Mouse (Mus musculus) megakaryocyte, adult 5-6 weeks (primary cell): ENCODE results near the gene Btbd17. TPM values are rescaled to one million over a fixed set of nuclear protein-coding genes. Genes with fewer than 3 reads are reported as not detected.

Experiments used
- ATAC-seq: 2 replicates; pipeline ENCODE4 v1.8.0; 2016; ENCODE audit warnings: mild to moderate bottlenecking, inconsistent platforms; ENCODE audit not compliant: poor library complexity, severe bottlenecking
- total RNA-seq, 2 experiments: library from RNA; stranded (forward) in 1 of 2; stranded (reverse) in 1 of 2; fragments of 153-499, 151-499 nt in 1 of 2; fragments of 221-1000, 200-1000 nt in 1 of 2; gene quantifications; 2 replicates each; pipeline versions ENCODE4 v1.2.3 to v1.2.4; 2015 to 2017

The Btbd17 gene
- total RNA-seq (2015): not detected in 2 replicates
- not detected in 2 replicates for total RNA-seq (2017)

GRCm38 (mm10) chr11:114795848-114796322 lies at the start of gene Btbd17:
Gene Btbd17, minus strand, starts transcription at chr11:114795945.
- no peak for ATAC-seq

GRCm38 (mm10) chr11:114844464-114845220 lies 48.9 kb upstream of the Btbd17 start:
- no peak for ATAC-seq

- no peak for ATAC-seq
Measured at GRCm38 (mm10) chr11:114843818-114844463, 48.2 kb upstream of the Btbd17 start.

- ATAC-seq: no peak
Measured at GRCm38 (mm10) chr11:114833166-114833565, 37.4 kb upstream of the Btbd17 start.

GRCm38 (mm10) chr11:114830433-114830773 lies 34.7 kb upstream of the Btbd17 start:
- peak; percentile 24; the same call in 1 of the 2 replicates for ATAC-seq

GRCm38 (mm10) chr11:114829499-114830432 lies 34.0 kb upstream of the Btbd17 start:
- peak; percentile 68 for ATAC-seq

- ATAC-seq: peak; percentile 44; the same call in 1 of the 2 replicates
Measured at GRCm38 (mm10) chr11:114826686-114827085, 30.9 kb upstream of the Btbd17 start.

- no peak for ATAC-seq
Measured at GRCm38 (mm10) chr11:114823199-114823725, 27.5 kb upstream of the Btbd17 start.

GRCm38 (mm10) chr11:114822727-114823126 lies 27.0 kb upstream of the Btbd17 start:
- ATAC-seq: no peak

- peak; percentile 68 for ATAC-seq
Measured at GRCm38 (mm10) chr11:114821325-114821724, 25.6 kb upstream of the Btbd17 start.

GRCm38 (mm10) chr11:114820444-114820843 lies 24.7 kb upstream of the Btbd17 start:
- ATAC-seq: no peak

GRCm38 (mm10) chr11:114819110-114819509 lies 23.4 kb upstream of the Btbd17 start:
- ATAC-seq: no peak

GRCm38 (mm10) chr11:114818185-114818584 lies 22.4 kb upstream of the Btbd17 start:
- ATAC-seq: peak; percentile 67

- no peak for ATAC-seq
Measured at GRCm38 (mm10) chr11:114816934-114817333, 21.2 kb upstream of the Btbd17 start.

- ATAC-seq: peak; percentile 27; the same call in 1 of the 2 replicates
Measured at GRCm38 (mm10) chr11:114814873-114815592, 19.3 kb upstream of the Btbd17 start.

GRCm38 (mm10) chr11:114812731-114813240 lies 17.0 kb upstream of the Btbd17 start:
- ATAC-seq: peak; percentile 85

GRCm38 (mm10) chr11:114810344-114810743 lies 14.6 kb upstream of the Btbd17 start:
- ATAC-seq: no peak

- no peak for ATAC-seq
Measured at GRCm38 (mm10) chr11:114809371-114809770, 13.6 kb upstream of the Btbd17 start.

GRCm38 (mm10) chr11:114807686-114808427 lies 12.1 kb upstream of the Btbd17 start:
- no peak; the same call in 1 of the 2 replicates for ATAC-seq
